Mouse (Mus musculus) C2C12 (cell line): Measurements from ENCODE around the gene Eno2.

Source experiments
- CTCF ChIP-seq: IDR thresholded peaks from one replicate; pipeline ENCODE4 v1.5.1; 2011; ENCODE audit not compliant: control insufficient read depth, insufficient read depth, insufficient read length
- USF1 ChIP-seq: IDR thresholded peaks from one replicate; pipeline ENCODE4 v1.6.1; 2011; ENCODE audit warnings: low read depth, mild to moderate bottlenecking, control low read depth, moderate library complexity

GRCm38 (mm10) chr6:124740888-124741761, 28.3 kb downstream of the Eno2 start, which contains the start of gene Grcc10:
- TF ChIP-seq CTCF (no peak), USF1 (no peak)
